Mouse (Mus musculus): ENCODE results near the gene Zfp524. TPM values are rescaled to one million over a fixed set of nuclear protein-coding genes. Genes with fewer than 3 reads are reported as not detected.

Gene Zfp524
- total and polyA plus RNA-seq, 3 experiments, result 2.3 to 8.4 (median 4.4) TPM

DNA sequence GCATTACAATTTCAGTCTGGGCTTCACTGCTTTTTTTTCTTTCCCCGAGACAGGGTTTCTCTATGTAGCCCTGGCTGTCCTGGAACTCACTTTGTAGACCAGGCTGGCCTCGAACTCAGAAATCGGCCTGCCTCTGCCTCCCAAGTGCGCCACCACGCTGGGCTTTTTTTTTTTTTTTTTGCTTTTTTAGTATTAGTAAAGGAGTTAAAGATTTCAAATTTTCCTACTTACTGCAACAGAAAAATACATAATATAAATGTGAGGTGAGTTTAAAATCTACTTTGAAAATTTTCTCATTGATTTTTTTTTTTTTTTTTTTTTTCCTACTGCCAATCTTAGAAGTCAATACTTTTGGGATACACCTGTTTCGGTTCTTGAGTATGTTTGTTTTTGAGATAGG lies 50.7 kb downstream of the Zfp524 start:
- in situ Hi-C loops (cut with MboI; ENCODE audit: low pct_ligation_motif_present, low pct_unique_long_range_greater_than_20kb, low sequenced_read_pairs), result loop anchor here (5.0 kb wide), 1 partner anchor 62 kb away; the partner anchor contains the start of gene Rasl2-9
- H3K4me3 ChIP-seq (replicated peaks in 1 of 3; ENCODE audit: low read depth in 2 of 3, low read length in 2 of 3, poor library complexity in 1 of 3), result no peak overlapping the region
- H3K9ac ChIP-seq (ENCODE audit: insufficient read depth, low read depth), result no peak overlapping the region
- TF ChIP-seq POLR2AphosphoS2 (IDR thresholded peaks at IDR 0.05; ENCODE audit: low read depth, low read length) (no peak), NRF1 (IDR thresholded peaks at IDR 0.05; ENCODE audit: low read depth, low read length) (no peak), JUN (IDR thresholded peaks at IDR 0.05; ENCODE audit: insufficient read depth, low read depth, low read length) (no peak), NELFE (IDR thresholded peaks at IDR 0.05; ENCODE audit: low read depth, low read length) (no peak), HCFC1 (IDR thresholded peaks at IDR 0.05; ENCODE audit: low read depth, low read length) (no peak), TBP (conservative IDR thresholded peaks at IDR 0.05; ENCODE audit: low read depth, low read length) (no peak), CHD2 (IDR thresholded peaks at IDR 0.05; ENCODE audit: low read length) (no peak), POLR2A (IDR thresholded peaks at IDR 0.05; ENCODE audit: low read depth, low read length) (no peak), UBTF (IDR thresholded peaks at IDR 0.05; ENCODE audit: low read depth, low read length) (no peak), SIN3A (IDR thresholded peaks at IDR 0.05; ENCODE audit: low read length) (no peak), USF2 (conservative IDR thresholded peaks at IDR 0.05; ENCODE audit: low read depth, low read length) (no peak), MXI1 (IDR thresholded peaks at IDR 0.05; ENCODE audit: low read depth, low read length) (no peak), ZMIZ1 (IDR thresholded peaks at IDR 0.05; ENCODE audit: low read depth, low read length) (no peak), SMC3 (IDR thresholded peaks at IDR 0.05; ENCODE audit: low read depth, low read length) (no peak), KAT2A (IDR thresholded peaks at IDR 0.05; ENCODE audit: insufficient replicate concordance, low read length) (no peak)
- H3K36me3 ChIP-seq (replicated peaks in 1 of 2; ENCODE audit: control insufficient read depth in 1 of 2, insufficient read depth in 1 of 2, low read length in 1 of 2), result peaks cover 42 to 55% of the 10 kb centered on the region in 2 experiments
- H3K9me3 ChIP-seq (replicated peaks; ENCODE audit: low read length), result no peaks in the 10 kb centered on the region
- no peak overlapping the region for H3K27ac ChIP-seq (ENCODE audit: insufficient read depth, low read depth)
- DNase-seq (ENCODE audit: extremely low read depth), result no peak
- peaks cover 2 to 34% of the 10 kb centered on the region in 2 experiments for H3K4me1 ChIP-seq (ENCODE audit: control insufficient read depth in 1 of 2, insufficient read depth in 2 of 2)
- peaks cover 72% of the 10 kb centered on the region for H3K79me2 ChIP-seq (replicated peaks; ENCODE audit: control insufficient read depth, extremely low read depth, insufficient read depth, poor library complexity, severe bottlenecking)
- no peaks in the 10 kb centered on the region for H3K27me3 ChIP-seq (replicated peaks)
- dilution Hi-C loops (cut with MboI; ENCODE audit: extremely low pct_ligation_motif_present, extremely low pct_unique_long_range_greater_than_20kb, low sequenced_read_pairs), result no loop called here
- H3K4me2 ChIP-seq (ENCODE audit: insufficient read depth, low read depth, poor library complexity, severe bottlenecking), result peak overlapping the region; percentile 80

Other genes starting within 250 kb of the Zfp524 start
Only the 20 nearest of the 30 such genes appear.
- gene Isoc2a, start 137.3 kb upstream of the Zfp524 start, total RNA-seq (2012; rRNA removed), result 15.3 and 15.4 TPM in 2 replicates
- gene Isoc2a, start 137.3 kb upstream of the Zfp524 start, total RNA-seq (2014; rRNA removed), result 8.4 and 8.6 TPM in 2 replicates
- 12.9 and 19.0 TPM in 2 replicates for gene Isoc2a, start 137.3 kb upstream of the Zfp524 start, polyA plus RNA-seq (2012; ENCODE audit: insufficient read length, low read depth)
- 0.17 TPM in 1 of 2 replicates, not detected in the other for gene Gm36210, start 107.9 kb upstream of the Zfp524 start, total RNA-seq (2012; rRNA removed)
- not detected in 2 replicates for gene Gm36210, start 107.9 kb upstream of the Zfp524 start, total RNA-seq (2014; rRNA removed)
- 0.90 and 1.4 TPM in 2 replicates for gene Gm36210, start 107.9 kb upstream of the Zfp524 start, polyA plus RNA-seq (2012; ENCODE audit: insufficient read length, low read depth)
- 1.9 and 2.2 TPM in 2 replicates for gene Zfp628, start 99.2 kb upstream of the Zfp524 start, total RNA-seq (2012; rRNA removed)
- gene Zfp628, start 99.2 kb upstream of the Zfp524 start, total RNA-seq (2014; rRNA removed), result 0.42 and 0.87 TPM in 2 replicates
- 7.1 and 9.4 TPM in 2 replicates for gene Zfp628, start 99.2 kb upstream of the Zfp524 start, polyA plus RNA-seq (2012; ENCODE audit: insufficient read length, low read depth)
- 0.63 and 1.3 TPM in 2 replicates for gene Nat14, start 92.4 kb upstream of the Zfp524 start, total RNA-seq (2012; rRNA removed)
- 0.27 and 0.88 TPM in 2 replicates for gene Nat14, start 92.4 kb upstream of the Zfp524 start, total RNA-seq (2014; rRNA removed)
- gene Nat14, start 92.4 kb upstream of the Zfp524 start, polyA plus RNA-seq (2012; ENCODE audit: insufficient read length, low read depth), result 0.97 and 1.7 TPM in 2 replicates
- gene Ssc5d, start 88.6 kb upstream of the Zfp524 start, total RNA-seq (2012; rRNA removed), result 0.13 and 0.30 TPM in 2 replicates
- gene Ssc5d, start 88.6 kb upstream of the Zfp524 start, total RNA-seq (2014; rRNA removed), result 0.08 and 0.09 TPM in 2 replicates
- gene Ssc5d, start 88.6 kb upstream of the Zfp524 start, polyA plus RNA-seq (2012; ENCODE audit: insufficient read length, low read depth), result 1.5 and 1.6 TPM in 2 replicates
- 0.08 and 0.30 TPM in 2 replicates for gene Sbk2, start 50.0 kb upstream of the Zfp524 start, total RNA-seq (2012; rRNA removed)
- gene Sbk2, start 50.0 kb upstream of the Zfp524 start, total RNA-seq (2014; rRNA removed), result not detected in 2 replicates
- gene Sbk2, start 50.0 kb upstream of the Zfp524 start, polyA plus RNA-seq (2012; ENCODE audit: insufficient read length, low read depth), result 0.10 TPM in 1 of 2 replicates, not detected in the other
- not detected in 2 replicates for gene Sbk3, start 43.2 kb upstream of the Zfp524 start, total RNA-seq (2012; rRNA removed)
- gene Sbk3, start 43.2 kb upstream of the Zfp524 start, total RNA-seq (2014; rRNA removed), result not detected in 2 replicates
- gene Sbk3, start 43.2 kb upstream of the Zfp524 start, polyA plus RNA-seq (2012; ENCODE audit: insufficient read length, low read depth), result not detected in 2 replicates
- gene Zfp579, start 18.3 kb upstream of the Zfp524 start, total RNA-seq (2012; rRNA removed), result 2.8 and 3.4 TPM in 2 replicates
- gene Zfp579, start 18.3 kb upstream of the Zfp524 start, total RNA-seq (2014; rRNA removed), result 1.0 and 1.1 TPM in 2 replicates
- gene Zfp579, start 18.3 kb upstream of the Zfp524 start, polyA plus RNA-seq (2012; ENCODE audit: insufficient read length, low read depth), result 8.5 and 11.3 TPM in 2 replicates
- gene Fiz1, start 282 bp downstream of the Zfp524 start, total RNA-seq (2012; rRNA removed), result 23.7 and 24.3 TPM in 2 replicates
- gene Fiz1, start 282 bp downstream of the Zfp524 start, total RNA-seq (2014; rRNA removed), result 13.5 and 18.4 TPM in 2 replicates
- gene Fiz1, start 282 bp downstream of the Zfp524 start, polyA plus RNA-seq (2012; ENCODE audit: insufficient read length, low read depth), result 37.1 and 40.8 TPM in 2 replicates
- not detected in 2 replicates for gene Gm44973, start 1.1 kb downstream of the Zfp524 start, total RNA-seq (2012; rRNA removed)
- 1.3 and 2.1 TPM in 2 replicates for gene Gm44973, start 1.1 kb downstream of the Zfp524 start, total RNA-seq (2014; rRNA removed)
- gene Gm44973, start 1.1 kb downstream of the Zfp524 start, polyA plus RNA-seq (2012; ENCODE audit: insufficient read length, low read depth), result 5.2 and 6.3 TPM in 2 replicates
- gene Zfp865, start 6.0 kb downstream of the Zfp524 start, total RNA-seq (2012; rRNA removed), result 10.9 and 12.3 TPM in 2 replicates
- 3.7 and 4.0 TPM in 2 replicates for gene Zfp865, start 6.0 kb downstream of the Zfp524 start, total RNA-seq (2014; rRNA removed)
- 18.3 and 21.0 TPM in 2 replicates for gene Zfp865, start 6.0 kb downstream of the Zfp524 start, polyA plus RNA-seq (2012; ENCODE audit: insufficient read length, low read depth)
- 0.46 and 0.81 TPM in 2 replicates for gene Ccdc106, start 6.1 kb downstream of the Zfp524 start, total RNA-seq (2012; rRNA removed)
- 0.30 and 0.52 TPM in 2 replicates for gene Ccdc106, start 6.1 kb downstream of the Zfp524 start, total RNA-seq (2014; rRNA removed)
- not detected in 2 replicates for gene Ccdc106, start 6.1 kb downstream of the Zfp524 start, polyA plus RNA-seq (2012; ENCODE audit: insufficient read length, low read depth)
- gene 4632433K11Rik, start 19.7 kb downstream of the Zfp524 start, total RNA-seq (2012; rRNA removed), result not detected in 2 replicates
- not detected in 2 replicates for gene 4632433K11Rik, start 19.7 kb downstream of the Zfp524 start, total RNA-seq (2014; rRNA removed)
- not detected in 2 replicates for gene 4632433K11Rik, start 19.7 kb downstream of the Zfp524 start, polyA plus RNA-seq (2012; ENCODE audit: insufficient read length, low read depth)
- gene Zfp784, start 24.0 kb downstream of the Zfp524 start, total RNA-seq (2012; rRNA removed), result 1.0 and 1.5 TPM in 2 replicates
- gene Zfp784, start 24.0 kb downstream of the Zfp524 start, total RNA-seq (2014; rRNA removed), result 0.72 and 1.1 TPM in 2 replicates
- 0.53 and 1.4 TPM in 2 replicates for gene Zfp784, start 24.0 kb downstream of the Zfp524 start, polyA plus RNA-seq (2012; ENCODE audit: insufficient read length, low read depth)
- 1.6 and 2.6 TPM in 2 replicates for gene Zfp580, start 37.1 kb downstream of the Zfp524 start, total RNA-seq (2012; rRNA removed)
- gene Zfp580, start 37.1 kb downstream of the Zfp524 start, total RNA-seq (2014; rRNA removed), result 1.2 TPM in 2 replicates
- 9.4 and 15.6 TPM in 2 replicates for gene Zfp580, start 37.1 kb downstream of the Zfp524 start, polyA plus RNA-seq (2012; ENCODE audit: insufficient read length, low read depth)
- 295 and 358 TPM in 2 replicates for gene U2af2, start 47.7 kb downstream of the Zfp524 start, total RNA-seq (2012; rRNA removed)
- gene U2af2, start 47.7 kb downstream of the Zfp524 start, total RNA-seq (2014; rRNA removed), result 282 and 293 TPM in 2 replicates
- 449 and 469 TPM in 2 replicates for gene U2af2, start 47.7 kb downstream of the Zfp524 start, polyA plus RNA-seq (2012; ENCODE audit: insufficient read length, low read depth)
- 68.9 and 72.9 TPM in 2 replicates for gene Epn1, start 65.8 kb downstream of the Zfp524 start, total RNA-seq (2012; rRNA removed)
- 41.9 and 46.8 TPM in 2 replicates for gene Epn1, start 65.8 kb downstream of the Zfp524 start, total RNA-seq (2014; rRNA removed)
- gene Epn1, start 65.8 kb downstream of the Zfp524 start, polyA plus RNA-seq (2012; ENCODE audit: insufficient read length, low read depth), result 97.2 and 101 TPM in 2 replicates
- gene Rfpl4, start 102.5 kb downstream of the Zfp524 start, total RNA-seq (2012; rRNA removed), result not detected in 2 replicates
- gene Rfpl4, start 102.5 kb downstream of the Zfp524 start, total RNA-seq (2014; rRNA removed), result not detected in 2 replicates
- gene Rfpl4, start 102.5 kb downstream of the Zfp524 start, polyA plus RNA-seq (2012; ENCODE audit: insufficient read length, low read depth), result not detected in 2 replicates
- 2.9 and 3.9 TPM in 2 replicates for gene Rasl2-9, start 111.5 kb downstream of the Zfp524 start, total RNA-seq (2012; rRNA removed)
- gene Rasl2-9, start 111.5 kb downstream of the Zfp524 start, total RNA-seq (2014; rRNA removed), result 3.8 and 4.2 TPM in 2 replicates
- 2.6 and 2.9 TPM in 2 replicates for gene Rasl2-9, start 111.5 kb downstream of the Zfp524 start, polyA plus RNA-seq (2012; ENCODE audit: insufficient read length, low read depth)
- gene Vmn1r55, start 135.3 kb downstream of the Zfp524 start, total RNA-seq (2012; rRNA removed), result not detected in 2 replicates
- not detected in 2 replicates for gene Vmn1r55, start 135.3 kb downstream of the Zfp524 start, total RNA-seq (2014; rRNA removed)
- 0.01 TPM in 1 of 2 replicates, not detected in the other for gene Vmn1r55, start 135.3 kb downstream of the Zfp524 start, polyA plus RNA-seq (2012; ENCODE audit: insufficient read length, low read depth)